Mouse (Mus musculus) olfactory bulb, adult 2 months (tissue): ENCODE data around the gene Lta.

Experiments used
- CTCF ChIP-seq: fragments of 200-500 bp; IDR thresholded peaks from 2 replicates; pipeline ENCODE4 v1.5.1; 2012; ENCODE audit warnings: low read depth, mild to moderate bottlenecking, low read length, moderate library complexity; ENCODE audit not compliant: insufficient read depth
- POLR2A ChIP-seq: fragments of 200-500 bp; IDR thresholded peaks from 2 replicates; pipeline ENCODE4 v1.6.1; 2012; ENCODE audit warnings: mild to moderate bottlenecking, low read depth, low read length, moderate library complexity; ENCODE audit not compliant: insufficient read depth

- TF ChIP-seq CTCF (no peak), POLR2A (no peak)
Observed at GRCm38 (mm10) chr17:35225456-35225855, 20.3 kb upstream of the Lta start.
